Mouse (Mus musculus) megakaryocyte, embryonic 14.5 days (primary cell): ENCODE measurements around the gene Tmem143. TPM values are rescaled to one million over a fixed set of nuclear protein-coding genes. Genes with fewer than 3 reads are reported as not detected.

Experiments used
- H3K27me3 ChIP-seq: replicated peaks from 2 replicates; pipeline ENCODE3; 2012; ENCODE audit warnings: inconsistent platforms
- H3K36me3 ChIP-seq: replicated peaks from 2 replicates; pipeline ENCODE3; 2012; ENCODE audit warnings: low read length, inconsistent platforms, mixed read lengths
- H3K4me1 ChIP-seq: 2 replicates; pipeline ENCODE4 v1.6.1; 2012; ENCODE audit warnings: inconsistent platforms
- H3K4me3 ChIP-seq: replicated peaks from 2 replicates; pipeline ENCODE3; 2012; ENCODE audit warnings: moderate library complexity, mild to moderate bottlenecking, inconsistent platforms
- H3K9me3 ChIP-seq: 2 replicates; pipeline ENCODE4 v1.6.1; 2012; ENCODE audit warnings: inconsistent platforms
- FLI1 ChIP-seq: IDR thresholded peaks from 2 replicates; pipeline ENCODE4 v1.6.1; 2012; ENCODE audit warnings: low read length, inconsistent platforms, mixed read lengths
- GATA1 ChIP-seq: IDR thresholded peaks from 3 replicates; pipeline ENCODE4 v1.6.1; 2012; ENCODE audit warnings: mixed read lengths, low read length, inconsistent platforms, borderline replicate concordance
- polyA plus RNA-seq: library from polyadenylated mRNA; stranded (reverse); fragments of >175 nt; gene quantifications from 2 replicates; pipeline ENCODE4 v1.2.3, GENCODE M21; 2012; ENCODE audit warnings: low replicate concordance; ENCODE audit not compliant: insufficient read depth

The Tmem143 gene
- polyA plus RNA-seq, 1 experiment, result 32.5 TPM

DNA sequence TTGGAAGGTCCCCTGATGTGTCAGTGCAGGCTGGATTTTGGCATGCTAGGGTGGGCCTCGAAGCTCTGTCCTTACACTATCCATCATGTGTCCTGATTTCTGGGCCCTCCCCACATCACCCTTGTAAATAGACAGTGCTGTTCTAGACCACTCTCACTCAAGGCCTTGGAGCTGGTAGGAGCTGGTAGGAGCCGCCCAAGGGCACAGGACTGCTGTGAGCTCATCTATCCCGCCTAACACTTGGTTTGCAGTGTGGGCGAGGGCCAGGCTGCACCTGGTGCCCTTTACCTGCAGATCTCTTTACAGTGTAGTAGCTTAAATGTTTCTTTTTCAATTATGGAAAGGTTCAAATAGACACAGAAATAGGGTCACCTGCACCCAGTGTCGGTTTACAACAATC, 18.3 kb downstream of the Tmem143 start:
- Histone ChIP-seq H3K4me1 (peaks cover 43% of the 10 kb centered on the region), H3K9me3 (peaks cover under 1% of the 10 kb centered on the region; the same call in 1 of the 2 replicates), H3K27me3 (no peaks in the 10 kb centered on the region), H3K36me3 (peaks cover 86% of the 10 kb centered on the region), H3K4me3 (no peak overlapping the region)
- TF ChIP-seq GATA1, result no peak
- no peak for TF ChIP-seq FLI1

DNA sequence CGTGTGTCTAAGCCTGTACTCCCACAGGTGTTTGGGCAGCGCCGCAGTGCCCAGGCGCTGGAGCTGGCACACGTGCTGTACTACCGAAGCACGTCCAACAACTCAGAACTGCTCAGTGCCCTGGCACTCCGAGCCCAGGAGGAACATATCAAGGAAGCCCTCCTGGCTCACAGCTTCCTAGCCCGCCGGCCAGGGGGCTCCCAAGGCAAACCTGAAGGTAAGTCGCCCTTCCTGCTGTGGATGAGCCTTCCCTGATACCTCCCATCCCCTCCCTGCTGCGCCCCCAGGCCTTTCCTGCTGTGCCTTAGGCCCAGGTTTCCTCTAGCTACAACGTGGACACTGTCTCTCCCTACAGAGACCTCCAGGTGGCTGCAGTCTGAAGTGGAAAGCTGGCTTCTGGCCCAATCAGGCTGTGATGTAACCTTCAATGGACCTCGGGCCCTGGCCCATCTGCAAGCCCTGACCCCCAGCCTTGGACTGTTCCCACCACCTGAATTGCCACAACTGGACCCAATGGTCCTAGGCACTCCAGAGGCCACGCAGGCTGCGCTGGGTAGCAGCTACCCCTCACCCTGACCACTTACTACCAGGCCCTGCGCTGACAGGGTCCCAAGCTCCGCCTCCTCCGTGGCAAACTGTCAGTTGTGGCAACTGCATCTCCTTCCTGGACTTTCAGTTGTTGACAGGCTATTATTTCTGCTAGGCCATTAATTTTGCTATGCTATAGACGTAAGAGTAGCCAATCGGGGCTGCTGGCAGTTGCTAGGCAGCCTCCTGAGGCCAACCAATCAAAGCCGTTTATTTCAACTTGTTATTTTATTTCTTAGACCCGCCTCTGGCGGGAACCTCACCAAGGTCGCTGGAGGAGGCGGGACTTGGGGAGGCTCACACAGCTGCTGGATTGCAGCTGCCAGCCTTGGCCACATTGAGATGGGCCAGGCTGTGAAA, 19.6 kb downstream of the Tmem143 start:
- H3K4me1 ChIP-seq, result peaks cover 55% of the 10 kb centered on the region

DNA sequence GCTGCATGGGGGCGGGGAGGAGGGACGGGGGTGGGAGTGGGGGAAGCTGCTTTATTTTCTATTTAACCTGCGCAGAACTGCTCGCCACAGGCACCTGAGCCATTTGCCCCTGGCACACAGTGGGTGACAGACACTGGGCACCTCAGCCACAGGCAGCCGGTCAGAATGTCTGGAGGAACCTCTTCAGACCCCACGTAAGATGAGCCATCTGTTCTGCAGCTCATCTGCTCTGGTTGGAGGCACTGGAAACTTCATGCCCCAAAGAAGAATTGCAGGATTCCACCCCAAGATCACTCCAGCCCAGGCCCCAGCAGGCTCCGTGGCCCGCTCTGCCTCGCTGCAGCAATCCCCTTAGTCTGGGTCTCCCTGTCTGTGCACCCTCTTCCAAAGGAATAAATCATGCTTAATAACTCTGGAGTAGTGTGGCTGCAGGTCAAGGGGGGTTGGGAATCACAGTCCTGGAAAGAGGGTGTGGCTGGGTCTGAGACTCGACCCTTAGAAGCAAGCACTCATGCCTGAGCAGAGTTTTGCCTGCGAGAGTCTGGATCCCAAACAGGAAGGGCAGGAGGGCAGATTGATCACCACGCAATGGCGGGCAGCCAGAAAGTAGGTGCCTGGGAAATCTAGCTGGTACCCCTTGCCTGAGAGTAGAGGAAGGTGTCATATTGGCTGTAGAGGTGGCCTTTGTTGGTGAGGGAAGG, 20.4 kb downstream of the Tmem143 start:
- TF ChIP-seq GATA1 (no peak), FLI1 (no peak)
- Histone ChIP-seq H3K9me3 (no peaks in the 10 kb centered on the region), H3K27me3 (no peaks in the 10 kb centered on the region), H3K36me3 (peaks cover 69% of the 10 kb centered on the region), H3K4me3 (peak overlapping the region; percentile 69), H3K4me1 (peaks cover 64% of the 10 kb centered on the region)

More for the DNA sequence above, 19.6 kb downstream of the Tmem143 start:
- H3K9me3 ChIP-seq, result no peaks in the 10 kb centered on the region
- no peaks in the 10 kb centered on the region for H3K27me3 ChIP-seq
- peaks cover 74% of the 10 kb centered on the region for H3K36me3 ChIP-seq
- TF ChIP-seq GATA1 (no peak), FLI1 (no peak)
- peak overlapping the region; percentile 86 for H3K4me3 ChIP-seq

DNA sequence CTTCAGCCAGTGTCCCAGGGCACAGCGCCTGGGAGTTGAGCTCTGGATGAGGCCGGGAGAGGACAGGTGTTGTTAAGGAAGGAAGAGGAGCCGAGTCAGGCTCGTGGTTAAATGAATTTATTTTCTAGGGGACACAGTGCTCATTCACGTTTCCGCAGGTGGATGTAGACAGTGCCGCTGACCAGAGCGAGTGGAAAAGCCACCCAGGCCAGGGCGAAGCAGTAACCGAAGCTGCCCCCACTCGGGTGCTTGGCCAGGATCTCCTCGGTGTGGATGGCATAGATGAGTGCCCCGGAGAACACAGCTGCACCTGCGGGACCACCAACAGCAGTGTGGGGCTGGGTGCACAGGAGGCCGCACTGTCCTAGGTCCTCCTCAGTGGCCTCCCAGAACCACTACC, 21.2 kb downstream of the Tmem143 start:
- H3K4me1 ChIP-seq, result peaks cover 71% of the 10 kb centered on the region
- H3K4me3 ChIP-seq, result no peak overlapping the region
- H3K36me3 ChIP-seq, result peaks cover 64% of the 10 kb centered on the region
- no peaks in the 10 kb centered on the region for H3K9me3 ChIP-seq
- H3K27me3 ChIP-seq, result no peaks in the 10 kb centered on the region
- no peak for TF ChIP-seq GATA1
- no peak for TF ChIP-seq FLI1

DNA sequence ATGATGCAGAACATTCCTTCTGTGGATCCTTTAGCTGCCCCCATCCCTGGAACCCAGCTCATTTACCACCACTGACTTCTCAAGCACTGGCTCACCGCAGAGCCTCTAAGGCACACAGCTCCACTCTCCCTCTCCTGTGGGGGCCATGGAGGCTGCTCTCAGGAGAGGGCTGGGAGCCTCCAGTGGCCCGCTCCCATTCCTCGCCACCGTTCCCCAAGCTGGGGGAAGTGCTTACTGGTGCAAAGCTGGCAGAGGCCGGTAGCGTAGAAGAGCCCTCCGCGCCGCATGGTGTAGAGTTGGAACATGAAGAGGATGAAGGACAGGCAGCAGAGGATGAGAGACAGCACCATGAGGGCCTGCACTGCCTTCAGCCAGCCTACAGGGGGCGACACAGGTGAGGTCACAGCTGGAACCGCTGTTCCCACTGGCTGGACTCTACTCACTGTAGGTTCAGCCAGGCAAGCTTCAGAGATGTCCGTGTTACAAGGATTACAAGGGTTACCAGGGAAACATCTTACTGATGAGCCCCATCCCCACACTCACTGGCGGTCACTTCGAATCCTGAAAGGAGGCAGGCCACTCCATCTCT, 22.4 kb downstream of the Tmem143 start:
- no peak for TF ChIP-seq GATA1
- TF ChIP-seq FLI1, result no peak
- H3K4me1 ChIP-seq, result peaks cover 83% of the 10 kb centered on the region
- H3K4me3 ChIP-seq, result peak overlapping the region; percentile 69
- peaks cover 51% of the 10 kb centered on the region for H3K36me3 ChIP-seq
- H3K27me3 ChIP-seq, result no peaks in the 10 kb centered on the region
- H3K9me3 ChIP-seq, result no peaks in the 10 kb centered on the region

DNA sequence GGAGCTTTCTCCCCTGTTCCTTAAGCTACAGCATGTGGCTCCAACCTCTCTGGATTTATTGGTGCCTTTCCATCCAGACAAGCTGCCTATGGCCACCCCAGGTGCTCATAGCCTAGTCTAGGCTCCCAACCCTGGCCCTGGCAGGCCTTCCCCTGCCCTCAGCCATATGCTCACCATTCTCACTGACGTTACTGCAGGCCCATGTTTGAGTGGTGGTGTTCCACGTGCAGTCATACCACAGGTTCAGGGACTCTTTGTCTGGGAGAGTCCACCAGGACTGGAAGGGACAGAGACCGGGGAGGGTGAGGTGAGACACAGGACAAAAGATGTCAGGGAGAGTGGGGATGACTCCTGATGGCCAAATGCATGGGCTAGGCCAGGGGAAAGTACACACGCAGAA, 23.0 kb downstream of the Tmem143 start:
- no peak for TF ChIP-seq GATA1
- TF ChIP-seq FLI1, result no peak
- Histone ChIP-seq H3K9me3 (no peaks in the 10 kb centered on the region), H3K4me3 (peak overlapping the region; percentile 92), H3K27me3 (no peaks in the 10 kb centered on the region), H3K4me1 (peaks cover 86% of the 10 kb centered on the region), H3K36me3 (peaks cover 45% of the 10 kb centered on the region)

DNA sequence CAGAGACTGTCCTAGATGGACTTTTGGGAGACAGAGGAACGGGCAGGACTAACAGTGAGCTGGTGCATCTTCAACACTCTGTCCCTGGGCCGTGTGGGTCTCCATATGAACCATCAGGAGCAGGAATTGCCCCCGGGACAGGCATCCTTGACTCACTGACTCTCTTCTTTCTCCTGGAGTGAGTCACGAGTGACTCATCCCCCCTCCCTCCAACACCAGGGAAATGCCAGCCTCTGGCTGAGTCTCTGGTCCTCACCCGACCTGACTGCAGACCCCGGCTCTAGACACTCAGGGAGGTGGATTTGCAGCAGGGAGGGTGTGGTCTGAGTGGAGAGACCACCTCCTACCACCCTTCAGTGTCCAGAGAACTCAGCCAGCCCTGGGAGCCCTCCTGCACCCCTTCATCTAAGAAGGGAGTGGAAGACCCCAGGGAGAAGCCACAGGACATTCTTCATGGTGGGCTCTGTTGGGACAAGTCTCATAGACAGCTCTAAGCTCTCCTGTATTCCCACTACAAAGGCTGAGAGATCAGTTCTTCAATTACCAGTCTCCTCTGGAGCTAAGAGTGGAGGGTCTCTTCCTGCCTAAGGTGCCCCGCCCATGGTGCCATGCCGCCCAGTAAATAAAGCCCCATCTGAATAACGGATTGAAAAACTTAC, 24.0 kb downstream of the Tmem143 start:
- Histone ChIP-seq H3K36me3 (peaks cover 40% of the 10 kb centered on the region), H3K27me3 (no peaks in the 10 kb centered on the region), H3K4me3 (peak overlapping the region; percentile 92), H3K9me3 (peaks cover 6% of the 10 kb centered on the region), H3K4me1 (peaks cover 86% of the 10 kb centered on the region)
- TF ChIP-seq FLI1, result no peak
- no peak for TF ChIP-seq GATA1

DNA sequence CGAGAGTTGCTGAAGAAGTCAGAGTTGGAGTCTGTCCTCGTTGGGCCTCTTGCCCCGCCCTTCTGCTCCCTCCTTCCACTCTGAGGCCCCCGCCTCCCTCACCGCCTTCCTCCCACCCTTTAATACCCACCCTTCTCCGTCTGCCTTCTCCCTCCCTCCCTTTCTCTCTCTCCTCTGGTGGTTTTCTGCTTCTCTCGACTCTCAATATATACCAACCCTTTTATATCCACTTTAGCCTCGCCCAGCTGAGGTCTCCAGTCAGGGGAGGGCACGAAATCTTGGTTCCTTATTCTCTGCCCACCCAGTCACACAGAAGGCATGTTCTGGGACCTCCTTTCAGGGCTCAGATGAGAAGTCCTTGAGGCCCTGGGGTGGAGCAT, 24.5 kb downstream of the Tmem143 start, which contains the start of gene Emp3:
Emp3 (minus strand) TSS at position 163 of the 380 bp plus-strand sequence.
- peaks cover 9% of the 10 kb centered on the region for H3K9me3 ChIP-seq
- TF ChIP-seq GATA1 (no peak), FLI1 (no peak)
- no peaks in the 10 kb centered on the region for H3K27me3 ChIP-seq
- H3K4me1 ChIP-seq, result peaks cover 81% of the 10 kb centered on the region
- peak within 1 kb of the TSS; percentile 93 for H3K4me3 ChIP-seq
- peaks cover 38% of the 10 kb centered on the region for H3K36me3 ChIP-seq

DNA sequence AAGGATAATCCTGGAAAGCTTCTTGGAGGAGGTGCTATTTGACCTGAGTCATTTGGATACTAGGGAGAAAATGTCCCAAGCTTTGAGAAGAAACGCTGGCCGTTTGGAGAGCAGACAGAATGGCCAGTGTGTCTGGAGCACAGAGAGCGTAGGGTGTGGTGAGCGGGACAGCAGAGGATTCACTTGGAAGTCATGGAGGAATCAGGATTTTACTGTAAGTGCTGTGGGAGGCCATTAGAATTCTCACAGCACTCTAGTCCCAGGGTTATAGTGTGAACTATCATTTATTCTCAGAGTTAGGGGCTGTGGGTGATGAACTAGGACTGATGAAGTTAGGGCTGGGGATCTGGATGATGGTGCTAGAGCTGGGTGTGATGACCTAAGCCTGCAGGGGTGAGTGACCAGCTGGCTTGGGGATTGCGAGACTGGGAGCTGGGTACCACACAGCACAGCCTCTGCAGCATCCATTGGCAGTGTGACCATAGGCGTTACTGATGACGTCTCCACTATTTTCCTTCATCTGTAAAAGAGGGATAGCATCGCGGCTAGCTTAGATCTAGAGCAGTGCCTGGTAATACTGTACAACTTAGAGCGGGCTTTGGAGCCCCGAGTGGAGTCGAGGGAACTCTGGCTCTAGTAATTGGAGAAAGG, 25.3 kb downstream of the Tmem143 start:
- TF ChIP-seq GATA1, result no peak
- H3K36me3 ChIP-seq, result peaks cover 34% of the 10 kb centered on the region
- H3K27me3 ChIP-seq, result no peaks in the 10 kb centered on the region
- peaks cover 13% of the 10 kb centered on the region for H3K9me3 ChIP-seq
- H3K4me1 ChIP-seq, result peaks cover 73% of the 10 kb centered on the region
- peak overlapping the region; percentile 93 for H3K4me3 ChIP-seq
